Mouse (Mus musculus) layer of hippocampus, adult 8-10 months (tissue): ENCODE measurements around the gene Cd52. TPM values are rescaled to one million over a fixed set of nuclear protein-coding genes. Genes with fewer than 3 reads are reported as not detected.
"Not testable (repeated sequence)": the region's sequence is repeated elsewhere in the genome, so short reads cannot be mapped to it uniquely, and the experiment has no call there.

Experiments
- DNase-seq, 2 experiments: peaks; one replicate each; pipeline ENCODE4 v3.0.0; 2022; ENCODE audit warnings: low spot score in 2 of 2
- total RNA-seq, 4 experiments: library from RNA; stranded (reverse); gene quantifications; 2 replicates each; pipeline ENCODE4 v1.2.4; 2022

The Cd52 gene
- total RNA-seq, result 10 to 100 TPM in 2 of 4 experiments, 1 to 10 TPM in 2; 1.2 to 52.4 (median 18.2) TPM

GRCm38 (mm10) chr4:134094923-134095547, at the start of gene Cd52:
Gene Cd52 (minus strand): TSS chr4:134095082.
- DNase-seq, result no peak

GRCm38 (mm10) chr4:134144297-134144696, 49.4 kb upstream of the Cd52 start:
- not testable (repeated sequence) for DNase-seq

- DNase-seq, result no peak
Observed at GRCm38 (mm10) chr4:134138857-134139256, 44.0 kb upstream of the Cd52 start.

GRCm38 (mm10) chr4:134136280-134136926, 41.5 kb upstream of the Cd52 start:
- no peak for DNase-seq

DNA sequence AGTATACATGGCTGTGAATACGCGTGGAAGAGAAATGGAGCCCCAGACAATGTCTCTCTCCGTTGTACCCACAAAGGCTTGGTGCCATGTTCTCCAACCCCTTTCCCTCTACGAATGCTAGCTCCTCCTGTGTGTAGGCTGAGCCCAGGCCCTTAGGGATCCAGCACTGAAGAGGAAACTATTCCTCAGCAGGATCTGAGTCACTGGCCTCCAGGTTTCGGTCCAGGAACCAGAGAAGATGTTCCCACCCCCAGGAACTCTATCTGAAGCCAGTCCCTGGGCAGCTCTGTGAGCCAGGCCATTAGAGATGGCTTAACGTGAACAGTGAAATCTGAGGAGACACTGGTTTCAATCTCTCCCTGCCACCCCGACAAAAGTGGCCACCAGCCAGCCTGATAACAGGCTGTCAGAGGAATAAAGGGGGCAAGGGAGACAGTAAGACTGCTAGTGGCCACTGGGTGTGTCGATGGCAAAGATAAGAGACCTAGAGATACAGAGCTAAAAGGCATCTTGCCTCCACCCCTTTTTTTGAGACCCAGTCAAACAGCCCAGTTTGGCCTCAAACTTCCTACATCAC, 37.7 kb upstream of the Cd52 start:
- no peak for DNase-seq

GRCm38 (mm10) chr4:134132117-134132516, 37.2 kb upstream of the Cd52 start:
- no peak for DNase-seq

DNA sequence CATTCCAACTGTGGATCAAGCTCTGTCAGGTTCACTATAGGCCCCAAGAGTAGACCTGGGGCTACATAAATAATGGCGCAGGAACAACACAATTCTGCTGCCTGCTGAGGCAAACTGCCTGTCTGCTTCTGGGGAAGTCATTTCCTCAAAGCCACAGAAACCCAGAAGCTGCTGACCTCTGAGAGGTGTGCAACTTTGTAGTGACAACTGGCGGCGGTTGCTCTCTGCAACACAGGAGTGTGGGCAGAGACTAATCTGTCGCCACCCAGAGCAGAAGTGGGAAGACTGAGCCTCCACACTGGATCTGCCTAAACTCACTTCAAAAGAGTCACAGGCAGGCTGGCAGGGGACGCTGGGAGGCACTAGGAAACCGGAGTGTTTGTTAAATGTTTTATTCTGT, 34.6 kb upstream of the Cd52 start:
- peak in 1 of 2 experiments; percentile 25 for DNase-seq

DNA sequence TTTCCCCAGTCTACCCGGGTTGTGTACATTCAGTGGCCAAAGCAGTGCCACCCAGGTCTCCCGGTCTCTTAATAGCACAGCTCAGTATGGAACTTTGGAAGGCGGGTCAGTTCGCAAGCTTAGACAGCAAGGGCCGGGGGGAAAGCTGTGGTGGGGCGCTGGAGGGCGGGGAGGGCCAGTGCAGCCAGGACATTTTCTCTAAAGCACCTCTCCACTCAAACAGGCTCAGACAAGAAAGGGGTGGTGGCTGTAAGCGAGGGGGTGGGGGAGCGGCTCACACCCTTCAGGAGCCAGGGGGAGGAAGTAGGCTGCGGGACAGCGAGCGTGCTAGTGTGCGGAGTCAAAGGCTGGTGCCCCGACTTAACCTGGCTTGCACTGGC, 34.1 kb upstream of the Cd52 start:
- DNase-seq, result no peak

DNA sequence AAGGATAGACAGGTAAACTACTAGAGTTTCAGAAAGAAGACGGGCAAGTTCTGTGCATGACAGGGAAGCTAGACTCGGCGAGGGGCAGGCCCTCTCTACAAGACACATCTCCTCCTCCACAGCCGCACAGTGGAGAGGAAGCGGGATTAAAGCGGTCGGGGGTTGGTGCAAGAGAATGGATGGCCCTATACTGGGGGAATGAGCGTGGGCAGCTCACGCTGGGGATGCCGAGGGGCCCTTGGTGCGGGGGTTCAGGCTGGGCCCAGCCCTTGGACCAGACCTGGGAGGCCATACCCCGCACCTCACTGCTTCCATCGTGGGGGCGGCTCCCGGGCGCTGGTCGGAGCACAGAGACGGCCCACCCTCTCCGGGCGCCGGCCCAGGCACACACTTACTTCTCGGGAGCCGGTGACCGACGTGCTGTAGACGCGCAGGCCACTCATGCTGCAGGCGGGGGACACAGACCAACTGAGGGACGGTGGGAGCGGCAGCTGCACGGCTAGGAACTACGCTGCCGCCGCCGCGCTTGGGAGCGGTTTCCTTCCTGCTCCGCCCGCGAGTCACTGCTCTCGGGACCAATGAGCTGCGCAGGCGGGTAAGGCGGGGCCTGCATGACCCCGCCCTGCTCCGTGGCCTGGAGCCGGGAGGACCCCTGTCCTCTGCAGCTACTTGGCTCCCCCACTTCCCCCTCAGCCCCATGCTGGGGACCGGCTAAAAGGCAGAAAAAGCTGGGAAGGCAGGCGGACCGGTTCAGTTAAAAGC, 33.5 kb upstream of the Cd52 start, which contains the start of gene Sh3bgrl3:
Gene Sh3bgrl3, minus strand, starts transcription at position 569 of the 762 bp plus-strand sequence.
- peak; percentile 81 to 86 for DNase-seq

GRCm38 (mm10) chr4:134127793-134128192, 32.9 kb upstream of the Cd52 start:
- DNase-seq, result no peak

DNA sequence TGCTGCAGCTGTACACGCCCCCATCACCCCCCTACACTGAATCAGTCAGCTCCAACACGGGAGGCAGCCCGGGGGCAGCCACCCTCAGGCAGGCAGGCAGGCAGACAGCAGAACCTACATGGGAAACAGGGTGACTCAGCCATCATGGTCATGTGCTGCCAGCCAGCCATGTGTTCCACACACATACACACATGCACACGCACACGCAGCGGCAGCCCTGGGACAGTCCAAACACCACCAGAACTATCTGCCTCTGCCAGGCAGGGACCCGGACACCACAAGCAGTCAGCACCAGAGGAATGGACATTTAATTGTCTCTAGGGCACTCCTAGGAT, 32.2 kb upstream of the Cd52 start:
- peak; percentile 68 to 85 for DNase-seq

DNA sequence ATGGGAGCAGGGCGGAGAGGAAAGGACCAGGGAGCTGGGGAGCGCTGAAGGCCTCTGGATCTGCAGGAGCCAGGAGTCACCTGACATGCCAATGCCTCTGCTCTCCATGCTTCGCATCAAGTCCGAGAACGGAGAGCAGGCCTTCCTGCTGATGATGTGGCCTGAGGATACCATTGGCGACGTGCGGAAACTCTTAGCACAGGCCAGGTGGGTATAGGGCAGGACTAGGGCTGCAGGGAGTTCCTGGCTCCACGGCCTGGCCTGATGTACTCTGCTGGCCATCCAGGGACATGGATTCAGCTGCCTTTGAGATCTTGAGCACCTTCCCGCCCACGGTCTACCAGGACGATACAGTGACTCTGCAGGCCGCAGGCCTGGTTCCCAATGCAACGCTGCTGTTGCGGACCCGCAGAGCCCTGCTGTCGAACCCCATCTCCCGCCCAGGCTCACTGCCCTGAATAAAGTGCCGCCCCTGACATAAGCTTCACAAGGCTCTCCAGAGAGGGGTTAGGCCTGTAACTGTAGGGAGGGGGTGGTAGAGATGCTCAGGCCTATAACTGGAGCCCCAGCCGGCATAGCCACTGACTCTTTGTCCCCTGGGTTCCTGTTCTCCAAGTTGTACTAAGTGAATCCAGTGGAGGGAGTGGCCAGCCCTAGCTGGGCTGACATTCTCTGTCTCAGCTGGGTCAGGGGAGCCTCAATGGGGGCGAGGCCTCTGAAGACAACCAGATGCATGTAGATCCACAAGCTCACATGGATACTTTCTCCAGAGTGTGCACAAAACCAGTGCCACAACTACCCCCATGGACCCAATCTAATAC, 31.6 kb upstream of the Cd52 start:
- peak in 1 of 2 experiments; percentile 30 for DNase-seq

GRCm38 (mm10) chr4:134125383-134126060, 30.6 kb upstream of the Cd52 start:
- no peak for DNase-seq

DNA sequence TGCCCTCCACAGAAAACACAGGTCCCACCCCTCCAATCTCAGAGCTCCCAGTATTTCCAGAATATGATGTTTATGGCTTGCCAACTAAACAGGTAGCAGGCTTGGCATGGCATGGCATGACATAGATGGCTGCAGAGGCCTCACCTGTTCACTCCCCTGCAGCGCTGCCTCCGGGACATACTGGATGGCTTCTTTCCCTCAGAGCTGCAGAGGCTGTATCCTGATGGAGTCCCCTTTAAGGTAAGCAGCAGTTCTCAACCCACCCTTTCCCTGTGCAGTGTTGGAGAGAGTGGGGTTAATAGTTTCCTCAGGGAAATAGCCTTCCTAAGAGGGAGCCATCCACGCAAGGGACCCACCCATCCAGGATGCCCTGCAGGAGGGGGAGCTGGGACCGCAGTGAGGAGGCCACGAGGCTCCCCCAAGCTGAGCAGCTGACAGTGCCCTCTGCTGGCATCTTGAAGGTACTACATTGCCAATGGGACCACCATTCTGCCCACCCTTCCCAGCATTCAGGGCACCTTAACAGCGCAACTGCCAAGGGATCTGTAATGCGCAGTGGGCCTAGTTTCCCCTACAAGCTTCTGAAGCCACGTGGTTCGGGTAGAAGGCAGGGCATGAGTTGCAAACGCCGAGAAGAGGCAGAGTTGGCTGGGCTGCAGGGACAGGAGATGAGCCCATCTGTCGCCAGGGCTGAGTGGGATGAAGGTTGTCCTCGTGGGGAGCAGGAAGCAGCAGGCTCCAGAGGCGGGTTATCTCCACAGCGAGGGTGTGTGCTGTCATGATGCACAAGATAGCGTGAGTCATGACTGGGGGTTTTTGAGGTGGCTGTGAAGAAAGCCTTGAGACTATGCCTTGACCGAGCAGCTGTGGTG, 29.0 kb upstream of the Cd52 start:
- peak; percentile 90 to 94 for DNase-seq

- no peak for DNase-seq
Observed at GRCm38 (mm10) chr4:134123147-134123546, 28.3 kb upstream of the Cd52 start.

DNA sequence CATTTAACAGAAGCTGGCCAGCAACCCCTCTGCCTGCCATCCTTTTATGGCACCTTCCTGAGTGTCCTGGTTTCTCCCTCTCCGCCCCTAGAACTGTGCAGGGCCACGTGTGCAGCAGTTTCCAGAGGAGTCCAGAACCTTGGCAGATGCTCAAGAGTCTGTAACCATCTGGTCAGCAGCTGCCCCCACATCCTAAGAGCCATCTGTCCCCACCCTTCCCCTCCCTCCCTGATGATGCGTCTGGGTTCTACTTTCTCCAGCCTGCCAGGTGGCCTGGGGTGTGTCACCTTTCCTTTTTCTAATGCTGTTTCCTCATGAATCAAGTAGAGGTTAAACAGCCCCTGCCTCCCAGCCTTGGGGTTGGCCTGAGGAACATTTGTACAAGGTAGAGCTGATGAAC, 27.4 kb upstream of the Cd52 start:
- no peak for DNase-seq

DNA sequence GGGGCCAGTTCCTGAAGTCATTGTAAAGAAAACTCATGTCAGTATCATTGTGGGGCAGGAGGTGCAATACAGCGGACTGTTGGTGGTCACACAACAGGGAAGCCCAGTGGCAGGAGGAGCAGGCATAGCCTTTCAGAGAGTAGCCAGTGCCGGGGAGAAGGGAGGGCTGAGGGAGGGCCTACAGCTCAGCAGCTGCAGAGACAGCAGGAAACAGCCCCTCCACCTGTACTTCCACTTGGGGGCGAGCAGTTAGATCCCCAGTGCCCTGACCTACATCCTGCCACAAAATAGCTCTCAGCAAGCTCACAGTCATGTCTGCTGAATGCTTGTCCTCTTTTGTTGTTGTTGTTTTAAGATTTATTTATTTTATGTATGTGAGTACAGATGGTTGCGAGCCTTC, 26.7 kb upstream of the Cd52 start:
- DNase-seq, result no peak

DNA sequence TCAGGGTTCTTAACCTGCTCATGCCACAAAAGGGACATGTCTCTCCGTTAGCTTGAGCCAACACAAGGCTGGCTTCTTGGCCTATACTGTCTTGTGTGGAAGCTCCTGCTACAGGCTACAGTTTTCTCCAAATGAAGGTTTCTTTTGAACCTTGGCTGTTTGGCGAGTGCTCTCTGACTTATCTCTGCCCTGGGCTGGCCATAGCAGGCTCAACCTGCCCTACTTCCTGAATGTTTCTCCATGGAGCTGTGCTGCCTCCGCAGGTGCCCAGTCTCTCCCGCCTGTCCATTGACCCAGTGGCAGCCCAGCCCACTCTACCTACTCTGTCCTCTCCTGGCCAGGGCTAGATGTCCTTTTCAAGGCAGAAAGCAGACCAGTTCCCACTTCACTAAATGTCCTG, 26.0 kb upstream of the Cd52 start:
- no peak for DNase-seq

DNA sequence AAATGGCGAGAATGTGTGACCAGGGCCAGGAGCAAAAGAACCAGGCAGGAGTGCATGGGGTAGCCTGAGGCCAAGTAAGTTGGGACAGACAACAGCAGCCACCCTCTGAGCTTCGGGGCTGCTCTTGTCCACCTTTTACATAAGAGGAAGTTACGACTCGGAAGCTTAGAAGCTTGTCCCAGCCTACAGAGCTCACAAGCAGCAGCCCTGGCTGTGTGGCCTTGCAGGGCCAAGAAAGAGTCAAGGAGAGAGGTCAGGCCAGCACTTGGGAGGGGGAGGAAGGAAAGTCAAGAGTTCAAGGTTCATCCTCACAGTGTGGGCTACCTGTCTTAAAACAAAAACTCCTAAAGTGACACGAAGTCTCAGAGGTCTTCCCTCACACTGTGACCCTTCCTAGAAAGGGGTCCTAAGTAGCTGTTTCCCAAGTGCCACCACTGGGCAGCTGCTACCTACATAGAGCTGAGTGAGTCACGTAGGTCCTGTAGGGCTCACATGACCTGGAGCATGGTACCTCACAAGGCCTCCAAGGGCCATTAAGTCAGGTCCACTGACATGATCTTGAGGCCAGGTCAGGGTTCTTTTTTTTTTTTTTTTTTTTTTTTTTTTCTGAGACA, 25.4 kb upstream of the Cd52 start:
- DNase-seq, result no peak
